Mouse (Mus musculus): ENCODE measurements around the gene Ggact.

GRCm38 (mm10) chr14:122883821-122884584, 29.6 kb downstream of the Ggact start:
- no peak for TF ChIP-seq CTCF (IDR thresholded peaks at IDR 0.05; ENCODE audit: extremely low read depth, insufficient read length, insufficient replicate concordance, low read depth, low read length)
- no peak for TF ChIP-seq POLR2A (IDR thresholded peaks at IDR 0.05; ENCODE audit: low read depth, low read length)
